Mouse (Mus musculus): ENCODE data around the gene Fcer1g.

DNA sequence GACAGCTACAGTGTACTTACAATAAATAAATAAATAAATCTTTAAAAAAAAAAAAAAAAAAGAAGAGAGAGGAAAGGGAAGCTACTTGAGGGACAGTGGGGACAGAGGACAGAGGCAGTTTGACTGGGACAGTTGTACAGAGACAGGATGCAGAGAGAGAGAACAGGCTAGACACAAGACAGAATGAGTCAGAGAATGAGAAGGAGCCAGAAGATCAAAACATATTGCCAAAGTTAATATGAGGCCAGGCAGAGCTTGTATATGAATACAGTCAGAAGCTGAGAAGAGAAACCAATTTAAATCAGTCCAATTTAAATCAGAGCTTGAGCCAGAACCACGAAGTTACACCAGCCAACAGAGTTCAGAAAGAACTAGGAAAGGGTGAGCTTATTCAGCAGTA is 34.2 kb upstream of the Fcer1g start:
- TF ChIP-seq CTCF (IDR thresholded peaks at IDR 0.05; ENCODE audit: low read depth, low read length): no peak
- TF ChIP-seq POLR2A (IDR thresholded peaks at IDR 0.05; ENCODE audit: insufficient read depth, low read length): no peak
- no peak for TF ChIP-seq EP300 (IDR thresholded peaks at IDR 0.05; ENCODE audit: insufficient read depth, low read depth, low read length)
